Mouse (Mus musculus) left cerebral cortex, postnatal 4 days (tissue): ENCODE results near the gene Uso1. TPM values are rescaled to one million over a fixed set of nuclear protein-coding genes. Genes with fewer than 3 reads are reported as not detected.

Source experiments
- DNase-seq: peaks from one replicate; pipeline ENCODE4 v3.0.0-alpha.2; 2022
- intact Hi-C: fragments of 180-260 bp; cut with DNase I; formaldehyde crosslinking; loops from one replicate; pipeline ENCODE4 v1.15.1; 2025
- total RNA-seq, 2 experiments: library from RNA; stranded (reverse); gene quantifications; 2 replicates each; pipeline ENCODE4 v1.2.3; 2021

Uso1 gene
- 10 to 100 TPM; 62.2 to 65.0 TPM for total RNA-seq

GRCm38 (mm10) chr5:92137239-92138046 is at the start of gene Uso1:
TSS of gene Uso1 (plus strand) at chr5:92137938.
- intact Hi-C loops, result loop anchor here (5.0 kb wide), 1 partner anchor 55 kb away; the partner anchor contains the start of gene G3bp2
- peak; percentile 100 for DNase-seq

- intact Hi-C loops, result no loop called here
- DNase-seq, result no peak
These were observed 44.3 kb upstream of the Uso1 start for GRCm38 (mm10) chr5:92093263-92094061.

- no peak for DNase-seq
- intact Hi-C loops, result no loop called here
These were observed 43.7 kb upstream of the Uso1 start for GRCm38 (mm10) chr5:92094062-92094415.

- intact Hi-C loops, result no loop called here
- no peak for DNase-seq
These were observed 41.0 kb upstream of the Uso1 start for GRCm38 (mm10) chr5:92096786-92097185.

GRCm38 (mm10) chr5:92097779-92098178 is 40.0 kb upstream of the Uso1 start:
- intact Hi-C loops, result no loop called here
- no peak for DNase-seq

GRCm38 (mm10) chr5:92098351-92099109 is 39.2 kb upstream of the Uso1 start:
- DNase-seq, result no peak
- intact Hi-C loops, result no loop called here

GRCm38 (mm10) chr5:92101601-92102000 is 36.1 kb upstream of the Uso1 start:
- intact Hi-C loops, result no loop called here
- no peak for DNase-seq

GRCm38 (mm10) chr5:92103062-92103461 is 34.7 kb upstream of the Uso1 start:
- no peak for DNase-seq
- intact Hi-C loops, result no loop called here

- DNase-seq, result peak; percentile 12
- intact Hi-C loops, result no loop called here
These were observed 33.8 kb upstream of the Uso1 start for GRCm38 (mm10) chr5:92103816-92104415.

- DNase-seq, result peak; percentile 55
- intact Hi-C loops, result no loop called here
These were observed 31.2 kb upstream of the Uso1 start for GRCm38 (mm10) chr5:92106327-92107125.

GRCm38 (mm10) chr5:92107282-92107681 is 30.5 kb upstream of the Uso1 start:
- intact Hi-C loops, result no loop called here
- DNase-seq, result no peak

GRCm38 (mm10) chr5:92110818-92111355 is 26.9 kb upstream of the Uso1 start:
- intact Hi-C loops, result no loop called here
- no peak for DNase-seq

GRCm38 (mm10) chr5:92112175-92112574 is 25.6 kb upstream of the Uso1 start:
- intact Hi-C loops, result no loop called here
- no peak for DNase-seq

- intact Hi-C loops, result no loop called here
- no peak for DNase-seq
These were observed 25.2 kb upstream of the Uso1 start for GRCm38 (mm10) chr5:92112585-92112984.

GRCm38 (mm10) chr5:92113484-92113883 is 24.3 kb upstream of the Uso1 start:
- DNase-seq, result no peak
- intact Hi-C loops, result no loop called here

- DNase-seq, result no peak
- intact Hi-C loops, result no loop called here
These were observed 23.5 kb upstream of the Uso1 start for GRCm38 (mm10) chr5:92114223-92114622.

- no peak for DNase-seq
- intact Hi-C loops, result no loop called here
These were observed 22.8 kb upstream of the Uso1 start for GRCm38 (mm10) chr5:92114939-92115338.

- intact Hi-C loops, result no loop called here
These were observed 19.8 kb upstream of the Uso1 start for GRCm38 (mm10) chr5:92117823-92118403.

GRCm38 (mm10) chr5:92121636-92122035 is 16.1 kb upstream of the Uso1 start:
- DNase-seq, result no peak
- intact Hi-C loops, result no loop called here

More at GRCm38 (mm10) chr5:92117823-92118403, 19.8 kb upstream of the Uso1 start:
- peak; percentile 68 for DNase-seq
